Mouse (Mus musculus) megakaryocyte, embryonic 14.5 days (primary cell): ENCODE results near the gene Mgea5. TPM values are rescaled to one million over a fixed set of nuclear protein-coding genes. Genes with fewer than 3 reads are reported as not detected.

Experiments
- H3K27me3 ChIP-seq: replicated peaks from 2 replicates; pipeline ENCODE3; 2012; ENCODE audit warnings: inconsistent platforms
- H3K36me3 ChIP-seq: replicated peaks from 2 replicates; pipeline ENCODE3; 2012; ENCODE audit warnings: low read length, inconsistent platforms, mixed read lengths
- H3K4me1 ChIP-seq: 2 replicates; pipeline ENCODE4 v1.6.1; 2012; ENCODE audit warnings: inconsistent platforms
- H3K4me3 ChIP-seq: replicated peaks from 2 replicates; pipeline ENCODE3; 2012; ENCODE audit warnings: moderate library complexity, mild to moderate bottlenecking, inconsistent platforms
- H3K9me3 ChIP-seq: 2 replicates; pipeline ENCODE4 v1.6.1; 2012; ENCODE audit warnings: inconsistent platforms
- FLI1 ChIP-seq: IDR thresholded peaks from 2 replicates; pipeline ENCODE4 v1.6.1; 2012; ENCODE audit warnings: low read length, inconsistent platforms, mixed read lengths
- GATA1 ChIP-seq: IDR thresholded peaks from 3 replicates; pipeline ENCODE4 v1.6.1; 2012; ENCODE audit warnings: mixed read lengths, low read length, inconsistent platforms, borderline replicate concordance
- polyA plus RNA-seq: library from polyadenylated mRNA; stranded (reverse); fragments of >175 nt; gene quantifications from 2 replicates; pipeline ENCODE4 v1.2.3, GENCODE M21; 2012; ENCODE audit warnings: low replicate concordance; ENCODE audit not compliant: insufficient read depth

The Mgea5 gene
- polyA plus RNA-seq, 1 experiment = 9.8 TPM

DNA sequence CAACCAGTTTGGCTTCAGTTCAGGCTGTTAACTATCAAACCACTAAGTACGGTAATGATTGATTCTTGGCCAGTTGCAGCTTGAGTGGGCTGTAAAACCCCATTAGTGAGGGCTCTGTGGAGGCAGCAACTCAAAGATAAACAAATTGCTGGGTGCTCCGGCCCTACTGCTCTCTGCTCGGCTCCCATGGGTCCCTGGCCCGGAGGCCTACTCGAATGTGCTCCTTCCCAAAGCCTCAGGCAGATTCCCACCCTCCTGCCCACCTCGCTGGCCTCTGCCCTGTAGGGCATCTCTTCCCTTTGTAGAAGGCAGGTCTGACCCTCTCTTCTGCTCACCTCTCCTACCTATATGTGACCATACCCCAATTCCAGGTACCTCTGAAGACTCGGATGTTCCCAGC lies 48.9 kb downstream of the Mgea5 start:
- Histone ChIP-seq H3K4me1 (peaks cover 8% of the 10 kb centered on the region), H3K27me3 (peaks cover 97% of the 10 kb centered on the region)

DNA sequence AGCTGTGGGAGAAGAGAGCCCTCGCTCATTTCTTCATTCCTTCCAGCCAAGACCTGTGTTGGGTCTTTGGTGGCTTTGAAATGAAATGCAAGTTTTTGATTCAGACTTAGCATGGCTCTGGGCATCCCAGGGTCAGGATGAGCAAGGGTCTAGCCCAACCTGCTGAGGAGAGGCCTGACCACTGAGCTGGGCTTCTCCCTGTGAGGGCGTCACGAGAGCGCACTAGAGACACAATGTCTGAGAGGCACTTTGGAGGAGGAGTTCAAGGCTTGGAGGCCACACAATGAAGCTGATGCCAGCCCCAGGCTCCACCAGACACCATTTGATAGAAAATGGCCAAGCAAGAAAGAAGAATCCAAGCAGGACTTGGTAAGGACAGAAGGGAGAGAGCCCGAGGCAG lies 49.4 kb downstream of the Mgea5 start:
- no peaks in the 10 kb centered on the region for H3K9me3 ChIP-seq
- H3K4me1 ChIP-seq = peaks cover 8% of the 10 kb centered on the region
- no peak for TF ChIP-seq FLI1
- no peak for TF ChIP-seq GATA1
- peaks cover 94% of the 10 kb centered on the region for H3K27me3 ChIP-seq
- no peak overlapping the region for H3K4me3 ChIP-seq
- H3K36me3 ChIP-seq = no peaks in the 10 kb centered on the region

More for the DNA sequence above, 48.9 kb downstream of the Mgea5 start:
- TF ChIP-seq FLI1 (no peak), GATA1 (no peak)
- no peaks in the 10 kb centered on the region for H3K9me3 ChIP-seq
- H3K36me3 ChIP-seq = no peaks in the 10 kb centered on the region
- no peak overlapping the region for H3K4me3 ChIP-seq

DNA sequence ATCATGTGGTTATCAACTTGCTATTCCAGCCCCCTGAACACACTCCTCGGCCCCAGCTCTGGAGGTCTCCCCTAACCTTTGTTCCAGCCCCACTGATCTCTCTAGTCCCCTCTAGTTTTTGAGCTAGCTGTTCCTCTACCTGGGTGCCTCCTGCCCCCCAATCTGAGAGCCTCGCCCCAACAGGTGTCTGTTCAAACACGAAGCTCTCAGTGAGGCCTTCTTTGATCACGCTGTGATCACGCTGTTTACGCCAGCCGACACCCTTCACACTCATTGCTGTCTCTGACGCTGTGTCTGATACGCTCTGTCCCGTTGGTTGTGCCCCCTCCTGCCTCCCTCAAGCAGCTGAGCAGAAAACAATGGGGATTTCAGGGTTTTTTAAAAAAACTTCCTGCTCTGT lies 50.1 kb downstream of the Mgea5 start:
- no peak for TF ChIP-seq GATA1
- TF ChIP-seq FLI1 = no peak
- Histone ChIP-seq H3K36me3 (no peaks in the 10 kb centered on the region), H3K4me3 (no peak overlapping the region), H3K4me1 (peaks cover 8% of the 10 kb centered on the region), H3K9me3 (no peaks in the 10 kb centered on the region), H3K27me3 (peaks cover 92% of the 10 kb centered on the region)

DNA sequence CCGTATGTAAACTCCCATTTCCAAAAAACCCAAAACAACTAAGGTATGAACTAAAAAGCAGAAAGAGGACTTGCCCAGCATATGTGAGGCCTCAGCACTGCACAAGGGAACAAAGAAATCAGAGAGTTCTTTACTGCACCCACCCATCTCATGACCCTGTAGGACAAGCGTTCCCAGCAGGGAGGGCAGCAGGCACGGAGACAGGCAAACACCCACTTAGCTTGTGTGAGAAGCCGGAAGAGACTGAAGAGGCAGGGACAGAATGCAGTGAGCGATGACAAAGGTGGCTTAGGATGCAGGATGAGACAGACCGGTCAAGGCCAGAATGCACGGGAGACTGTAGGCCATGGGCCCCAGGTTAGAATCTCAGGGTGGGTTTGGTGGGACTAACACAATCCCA lies 52.0 kb downstream of the Mgea5 start:
- TF ChIP-seq FLI1 = no peak
- no peak for TF ChIP-seq GATA1
- no peaks in the 10 kb centered on the region for H3K9me3 ChIP-seq
- H3K36me3 ChIP-seq = no peaks in the 10 kb centered on the region
- peaks cover 88% of the 10 kb centered on the region for H3K27me3 ChIP-seq
- H3K4me1 ChIP-seq = no peaks in the 10 kb centered on the region
- no peak overlapping the region for H3K4me3 ChIP-seq

DNA sequence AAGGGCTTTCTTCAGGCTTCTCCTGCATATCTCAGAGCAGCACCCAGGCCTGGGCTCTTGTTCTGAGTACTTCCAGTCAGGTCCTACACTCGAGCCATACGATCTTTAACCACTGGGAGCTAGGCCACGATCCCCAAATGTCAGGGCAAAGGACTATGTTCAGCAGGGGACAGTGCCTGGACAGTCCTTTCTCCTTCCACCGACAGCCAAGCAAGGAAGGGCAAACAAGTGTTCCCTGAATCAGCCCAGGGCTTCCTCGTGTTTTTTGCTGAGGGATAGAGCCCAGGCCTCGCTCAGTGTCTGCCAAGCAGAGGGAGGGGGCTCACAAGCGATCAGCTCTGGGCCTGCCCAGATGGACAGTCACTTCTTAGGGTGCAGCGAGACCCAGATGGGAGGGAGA lies 53.6 kb downstream of the Mgea5 start:
- no peak overlapping the region for H3K4me3 ChIP-seq

DNA sequence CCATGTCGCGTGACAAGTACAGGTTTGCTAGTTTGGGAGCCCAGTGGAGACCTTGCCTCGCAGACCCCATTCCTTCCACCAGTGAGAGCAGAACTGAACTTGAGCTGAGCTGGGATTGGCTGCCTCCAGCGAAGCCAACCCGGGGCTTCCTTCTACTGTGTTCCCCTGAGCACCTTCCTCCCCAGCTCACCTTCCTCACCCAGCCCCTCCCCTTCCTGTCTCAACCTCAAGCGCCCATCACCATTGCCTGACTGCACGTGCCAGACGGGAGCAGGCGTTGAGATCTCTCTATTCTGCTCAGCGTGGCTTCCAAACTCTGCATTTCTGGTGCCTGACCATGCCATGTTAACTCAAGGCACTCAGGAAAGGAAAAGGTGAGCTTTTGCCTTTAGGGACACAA lies 56.4 kb downstream of the Mgea5 start:
- H3K36me3 ChIP-seq = no peaks in the 10 kb centered on the region
- H3K27me3 ChIP-seq = peaks cover 70% of the 10 kb centered on the region
- TF ChIP-seq FLI1 = no peak
- no peak for TF ChIP-seq GATA1
- H3K9me3 ChIP-seq = no peaks in the 10 kb centered on the region
- H3K4me1 ChIP-seq = no peaks in the 10 kb centered on the region
- H3K4me3 ChIP-seq = no peak overlapping the region

More for the DNA sequence above, 53.6 kb downstream of the Mgea5 start:
- TF ChIP-seq FLI1 = no peak
- no peak for TF ChIP-seq GATA1
- Histone ChIP-seq H3K9me3 (no peaks in the 10 kb centered on the region), H3K36me3 (no peaks in the 10 kb centered on the region), H3K4me1 (no peaks in the 10 kb centered on the region), H3K27me3 (peaks cover 84% of the 10 kb centered on the region)

DNA sequence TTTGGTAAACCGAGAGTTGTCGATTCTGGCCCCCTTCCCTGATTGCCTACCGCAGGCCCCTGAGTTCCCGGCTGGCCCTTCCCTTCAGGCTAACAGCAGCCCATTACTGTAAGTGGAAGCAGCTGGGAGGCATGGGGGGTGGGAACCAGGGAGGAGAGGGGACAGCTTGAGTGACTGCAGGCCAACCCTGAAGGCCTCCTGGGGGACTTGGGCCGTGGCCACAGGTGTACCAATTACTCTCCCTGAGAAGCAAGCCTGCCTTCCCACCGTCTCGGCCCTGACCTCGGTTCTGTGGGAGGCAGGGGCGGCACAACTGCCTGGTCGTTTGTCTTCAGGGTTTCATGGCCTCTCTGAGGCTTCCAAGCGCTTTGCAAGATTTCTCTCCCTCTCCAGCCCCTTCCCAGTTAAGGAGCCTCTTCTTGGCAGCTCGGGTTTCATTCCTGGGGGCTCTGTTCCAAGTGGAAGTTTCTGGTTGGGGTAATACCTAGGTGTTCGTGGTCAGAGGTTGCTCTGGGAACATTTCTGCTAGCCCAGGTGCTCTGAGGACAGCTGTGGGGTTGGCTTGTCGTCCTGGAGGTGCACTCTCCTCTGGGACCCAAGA lies 57.9 kb downstream of the Mgea5 start:
- no peaks in the 10 kb centered on the region for H3K4me1 ChIP-seq
- no peaks in the 10 kb centered on the region for H3K36me3 ChIP-seq
- no peak overlapping the region for H3K4me3 ChIP-seq
- H3K9me3 ChIP-seq = no peaks in the 10 kb centered on the region
- peaks cover 64% of the 10 kb centered on the region for H3K27me3 ChIP-seq
- TF ChIP-seq FLI1 (no peak), GATA1 (no peak)

- 0 out of 2 replicates have a peak, but pooled peaks cover 3% of the 10 kb centered on the region for H3K4me1 ChIP-seq
- TF ChIP-seq FLI1 (no peak), GATA1 (no peak)
- H3K9me3 ChIP-seq = no peaks in the 10 kb centered on the region
- H3K27me3 ChIP-seq = peaks cover 69% of the 10 kb centered on the region
- no peak overlapping the region for H3K4me3 ChIP-seq
- H3K36me3 ChIP-seq = no peaks in the 10 kb centered on the region
Observed at GRCm38 (mm10) chr19:45722188-45722587, 61.4 kb downstream of the Mgea5 start.

GRCm38 (mm10) chr19:45718286-45718685 lies 65.4 kb downstream of the Mgea5 start:
- Histone ChIP-seq H3K27me3 (peaks cover 69% of the 10 kb centered on the region), H3K9me3 (no peaks in the 10 kb centered on the region), H3K36me3 (no peaks in the 10 kb centered on the region), H3K4me3 (no peak overlapping the region), H3K4me1 (0 out of 2 replicates have a peak, but pooled peaks cover 3% of the 10 kb centered on the region)
- TF ChIP-seq GATA1 = no peak
- TF ChIP-seq FLI1 = no peak

GRCm38 (mm10) chr19:45717493-45718220 lies 66.0 kb downstream of the Mgea5 start:
- H3K36me3 ChIP-seq = no peaks in the 10 kb centered on the region
- no peaks in the 10 kb centered on the region for H3K9me3 ChIP-seq
- peaks cover 67% of the 10 kb centered on the region for H3K27me3 ChIP-seq
- H3K4me3 ChIP-seq = no peak overlapping the region
- 0 out of 2 replicates have a peak, but pooled peaks cover 3% of the 10 kb centered on the region for H3K4me1 ChIP-seq
- TF ChIP-seq FLI1 (no peak), GATA1 (no peak)
